Mouse (Mus musculus): Measurements from ENCODE around the gene Slc1a3. TPM values are rescaled to one million over a fixed set of nuclear protein-coding genes. Genes with fewer than 3 reads are reported as not detected.

Slc1a3 gene
- polyA plus RNA-seq, 1 experiment from 2014 or later = 18.3 TPM

GRCm38 (mm10) chr15:8605538-8606188, 104.9 kb downstream of the Slc1a3 start:
- no peak overlapping the region for H3K27ac ChIP-seq (ENCODE audit: low read length)
- WGBS = 53% methylated on average over 6 of the region's 6 CpGs

DNA sequence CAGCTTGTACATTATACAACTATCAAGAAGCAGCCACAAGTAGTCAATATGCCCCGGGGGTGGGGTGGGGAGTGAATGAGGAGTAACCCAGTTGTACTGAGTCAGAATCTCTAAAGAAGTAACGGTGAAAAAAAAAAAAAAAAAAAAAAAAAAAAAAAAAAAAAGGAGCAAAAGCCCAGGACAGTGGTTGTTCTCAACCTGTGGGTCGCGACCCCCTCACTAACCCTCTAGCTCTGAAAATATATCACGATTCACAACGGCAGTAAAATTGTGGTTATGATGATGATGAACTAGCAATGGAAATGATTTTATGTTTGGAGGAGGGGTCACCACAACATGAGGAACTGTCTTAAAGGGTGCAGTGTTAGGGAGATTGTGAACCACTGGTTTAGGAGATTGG, 108.2 kb downstream of the Slc1a3 start:
- no peak overlapping the region for H3K4me3 ChIP-seq (ENCODE audit: low read depth, low read length)
- H3K27ac ChIP-seq (ENCODE audit: low read length) = no peak overlapping the region
- H3K4me2 ChIP-seq (replicated peaks; ENCODE audit: low read depth, low read length) = no peak overlapping the region
- H3K36me3 ChIP-seq (ENCODE audit: control insufficient read depth, insufficient read depth, low read length) = no peaks in the 10 kb centered on the region
- H3K27me3 ChIP-seq (ENCODE audit: control insufficient read depth, insufficient read depth, low read length) = no peaks in the 10 kb centered on the region
- H3K9ac ChIP-seq (replicated peaks; ENCODE audit: low read depth, low read length) = no peak overlapping the region
- ATAC-seq (ENCODE audit: insufficient number of reproducible peaks, insufficient read depth, low FRiP score, low read depth) = no peak
- H3K4me1 ChIP-seq (ENCODE audit: control insufficient read depth, insufficient read depth, low read length) = no peaks in the 10 kb centered on the region
- 85% methylated on average over 6 of the region's 6 CpGs for WGBS
- H3K9me3 ChIP-seq (ENCODE audit: control insufficient read depth, low read depth, low read length) = no peaks in the 10 kb centered on the region

More at GRCm38 (mm10) chr15:8605538-8606188, 104.9 kb downstream of the Slc1a3 start:
- no peak overlapping the region for H3K4me3 ChIP-seq (ENCODE audit: low read depth, low read length)
- H3K9ac ChIP-seq (replicated peaks; ENCODE audit: low read depth, low read length) = no peak overlapping the region
- H3K27me3 ChIP-seq (ENCODE audit: control insufficient read depth, insufficient read depth, low read length) = no peaks in the 10 kb centered on the region
- H3K4me2 ChIP-seq (replicated peaks; ENCODE audit: low read depth, low read length) = no peak overlapping the region
- H3K9me3 ChIP-seq (ENCODE audit: control insufficient read depth, low read depth, low read length) = no peaks in the 10 kb centered on the region
- H3K4me1 ChIP-seq (ENCODE audit: control insufficient read depth, insufficient read depth, low read length) = no peaks in the 10 kb centered on the region
- ATAC-seq (ENCODE audit: insufficient number of reproducible peaks, insufficient read depth, low FRiP score, low read depth) = no peak
- no peaks in the 10 kb centered on the region for H3K36me3 ChIP-seq (ENCODE audit: control insufficient read depth, insufficient read depth, low read length)

DNA sequence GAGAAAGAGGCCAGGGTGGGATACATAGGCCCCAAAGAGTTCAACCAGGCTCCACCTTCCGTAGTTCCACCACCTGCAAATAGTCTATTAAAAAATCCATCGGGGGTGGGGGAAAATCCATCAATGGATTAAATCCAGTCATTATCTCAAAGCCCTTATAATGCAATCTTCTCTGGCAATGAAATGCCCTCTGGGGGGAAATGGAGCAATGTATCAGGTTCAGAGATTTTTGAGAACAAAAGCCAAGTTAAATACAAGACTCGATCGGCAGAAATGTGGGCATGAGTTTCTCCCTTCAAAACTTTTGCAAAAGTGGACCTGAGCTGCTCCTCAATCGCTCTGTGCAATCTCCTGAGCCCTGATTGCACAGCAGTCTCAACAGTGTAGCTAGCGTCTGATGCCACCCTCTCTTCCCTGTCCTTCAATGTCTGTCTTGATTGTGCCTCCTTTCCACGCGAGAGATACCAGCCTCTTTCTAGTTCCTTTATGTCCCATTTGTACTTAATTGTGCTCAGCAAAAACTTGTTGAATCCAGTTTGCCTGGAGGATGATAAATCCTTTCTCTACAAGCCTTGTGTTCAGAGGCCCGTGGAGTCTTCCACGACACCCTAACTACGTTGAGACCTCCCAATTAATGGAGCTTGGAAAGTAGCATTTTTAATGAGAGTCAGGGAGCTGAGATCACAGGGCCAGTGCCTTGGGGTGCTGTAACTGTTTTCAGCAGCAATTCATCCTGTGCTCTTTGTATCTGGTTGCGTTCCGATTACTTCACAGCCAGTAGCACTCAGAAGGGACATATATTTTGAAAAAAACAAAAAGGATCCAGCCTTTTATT, 109.0 kb downstream of the Slc1a3 start:
- Histone ChIP-seq H3K4me2 (replicated peaks; ENCODE audit: low read depth, low read length) (no peak overlapping the region), H3K4me1 (ENCODE audit: control insufficient read depth, insufficient read depth, low read length) (no peaks in the 10 kb centered on the region), H3K27me3 (ENCODE audit: control insufficient read depth, insufficient read depth, low read length) (no peaks in the 10 kb centered on the region), H3K27ac (ENCODE audit: low read length) (no peak overlapping the region), H3K4me3 (ENCODE audit: low read depth, low read length) (no peak overlapping the region), H3K36me3 (ENCODE audit: control insufficient read depth, insufficient read depth, low read length) (no peaks in the 10 kb centered on the region), H3K9ac (replicated peaks; ENCODE audit: low read depth, low read length) (no peak overlapping the region), H3K9me3 (ENCODE audit: control insufficient read depth, low read depth, low read length) (no peaks in the 10 kb centered on the region)
- ATAC-seq (ENCODE audit: insufficient number of reproducible peaks, insufficient read depth, low FRiP score, low read depth) = no peak
- 85% methylated on average over 13 of the region's 13 CpGs for WGBS

DNA sequence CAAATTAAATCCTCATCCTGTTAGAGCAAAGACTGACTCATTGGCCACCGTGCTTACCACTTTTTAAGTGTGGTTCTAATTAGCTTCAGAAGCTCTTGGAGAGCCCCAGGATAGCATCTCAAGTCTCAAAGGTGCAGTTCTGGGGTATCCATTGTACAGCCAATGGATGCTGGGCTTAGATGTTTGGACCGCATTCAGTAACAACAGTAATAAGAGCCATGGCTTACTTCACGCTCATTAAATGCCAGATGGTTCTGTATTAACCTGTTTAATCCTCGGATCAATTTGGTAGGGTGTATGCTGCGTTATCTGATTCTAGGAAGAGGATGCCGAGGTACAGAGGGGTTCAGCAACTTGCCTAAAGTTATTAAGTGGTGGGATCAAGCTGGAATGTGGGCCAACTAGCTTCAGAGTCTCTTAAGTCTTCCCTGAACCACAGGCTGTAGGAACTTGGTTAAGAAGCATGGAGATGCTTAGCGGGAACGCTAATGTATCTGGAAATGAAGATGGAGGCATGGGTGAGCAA, 114.1 kb downstream of the Slc1a3 start:
- H3K9ac ChIP-seq (replicated peaks; ENCODE audit: low read depth, low read length) = no peak overlapping the region
- H3K4me3 ChIP-seq (ENCODE audit: low read depth, low read length) = no peak overlapping the region
- ATAC-seq (ENCODE audit: insufficient number of reproducible peaks, insufficient read depth, low FRiP score, low read depth) = no peak
- H3K4me1 ChIP-seq (ENCODE audit: control insufficient read depth, insufficient read depth, low read length) = no peaks in the 10 kb centered on the region
- H3K9me3 ChIP-seq (ENCODE audit: control insufficient read depth, low read depth, low read length) = no peaks in the 10 kb centered on the region
- no peak overlapping the region for H3K27ac ChIP-seq (ENCODE audit: low read length)
- WGBS = 86% methylated on average over 8 of the region's 8 CpGs
- no peaks in the 10 kb centered on the region for H3K36me3 ChIP-seq (ENCODE audit: control insufficient read depth, insufficient read depth, low read length)
- H3K4me2 ChIP-seq (replicated peaks; ENCODE audit: low read depth, low read length) = no peak overlapping the region
- no peaks in the 10 kb centered on the region for H3K27me3 ChIP-seq (ENCODE audit: control insufficient read depth, insufficient read depth, low read length)

DNA sequence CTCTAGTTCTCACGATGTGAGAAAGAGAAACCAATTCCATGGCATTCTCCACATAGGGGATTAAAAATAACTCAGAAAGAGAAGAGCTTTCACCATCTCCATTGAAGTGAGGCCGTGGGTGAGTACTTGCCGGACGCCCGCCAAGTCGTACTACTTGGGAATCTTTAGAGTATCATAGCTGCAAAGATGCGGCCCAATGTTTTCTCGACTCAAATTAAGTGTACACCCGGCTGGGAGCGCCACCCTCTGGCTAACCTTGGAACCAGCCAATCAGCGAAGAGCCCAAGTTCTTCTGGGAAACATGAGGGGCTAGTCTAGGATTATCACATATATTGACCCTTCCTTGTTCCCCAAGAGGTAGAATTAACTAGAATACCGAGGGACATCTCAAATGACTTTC, 115.3 kb downstream of the Slc1a3 start:
- no peak overlapping the region for H3K4me3 ChIP-seq (ENCODE audit: low read depth, low read length)
- H3K27ac ChIP-seq (ENCODE audit: low read length) = no peak overlapping the region
- ATAC-seq (ENCODE audit: insufficient number of reproducible peaks, insufficient read depth, low FRiP score, low read depth) = no peak
- no peaks in the 10 kb centered on the region for H3K27me3 ChIP-seq (ENCODE audit: control insufficient read depth, insufficient read depth, low read length)
- H3K9me3 ChIP-seq (ENCODE audit: control insufficient read depth, low read depth, low read length) = no peaks in the 10 kb centered on the region
- WGBS = 77% methylated on average over 12 of the region's 12 CpGs
- H3K4me1 ChIP-seq (ENCODE audit: control insufficient read depth, insufficient read depth, low read length) = no peaks in the 10 kb centered on the region
- H3K36me3 ChIP-seq (ENCODE audit: control insufficient read depth, insufficient read depth, low read length) = no peaks in the 10 kb centered on the region
- H3K4me2 ChIP-seq (replicated peaks; ENCODE audit: low read depth, low read length) = no peak overlapping the region
- H3K9ac ChIP-seq (replicated peaks; ENCODE audit: low read depth, low read length) = no peak overlapping the region

DNA sequence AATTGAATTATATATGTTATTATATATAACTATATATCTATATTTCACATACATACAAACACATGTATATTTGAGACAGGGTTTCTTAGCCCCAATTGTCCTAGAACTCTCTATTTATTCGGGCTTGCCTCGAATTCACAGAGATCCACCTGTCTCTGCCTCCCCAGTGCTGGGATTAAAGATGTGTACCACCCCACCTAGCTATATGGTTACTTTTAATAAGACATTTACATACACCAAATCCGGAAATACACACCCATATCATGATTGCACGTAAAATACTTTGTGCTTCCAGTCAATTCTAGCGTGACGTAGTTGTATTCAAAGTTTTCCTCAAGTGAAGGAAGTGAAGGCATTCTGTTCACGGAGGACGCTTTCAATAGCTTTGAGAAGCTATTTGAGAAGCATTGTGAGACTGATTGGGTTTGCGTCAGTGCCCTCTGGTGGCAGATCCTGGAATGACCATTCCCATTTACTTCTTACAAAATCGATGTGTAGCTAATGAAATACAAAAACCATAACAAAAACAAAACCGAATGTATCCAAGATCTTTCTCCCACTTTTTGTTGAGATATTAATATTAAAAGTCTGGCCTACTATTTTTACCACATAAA, 121.0 kb downstream of the Slc1a3 start:
- Histone ChIP-seq H3K4me2 (replicated peaks; ENCODE audit: low read depth, low read length) (no peak overlapping the region), H3K4me3 (ENCODE audit: low read depth, low read length) (no peak overlapping the region)
- no peak for ATAC-seq (ENCODE audit: insufficient number of reproducible peaks, insufficient read depth, low FRiP score, low read depth)

DNA sequence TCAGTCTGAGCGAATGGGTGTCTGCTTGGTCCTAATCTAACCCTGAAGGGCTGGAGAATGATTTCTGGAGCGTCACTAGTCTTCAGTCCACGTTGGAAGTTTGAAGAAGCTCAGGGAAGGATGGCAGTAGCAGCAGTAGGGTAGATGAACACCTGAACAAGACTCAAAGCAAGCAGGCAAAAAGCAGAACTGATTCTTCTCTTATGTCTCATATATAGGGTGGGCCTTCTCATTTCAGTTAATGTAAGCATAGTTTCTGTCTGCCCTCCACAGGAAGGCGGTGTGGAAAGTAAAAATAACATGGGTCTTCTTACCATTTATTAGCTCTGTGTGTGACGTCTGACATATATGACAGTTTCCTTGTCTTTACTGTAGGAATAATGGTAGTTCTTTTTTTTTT, 122.5 kb downstream of the Slc1a3 start:
- H3K27ac ChIP-seq (ENCODE audit: low read length) = no peak overlapping the region
- H3K9me3 ChIP-seq (ENCODE audit: control insufficient read depth, low read depth, low read length) = no peaks in the 10 kb centered on the region

More for the DNA sequence above, 121.0 kb downstream of the Slc1a3 start:
- no peak overlapping the region for H3K9ac ChIP-seq (replicated peaks; ENCODE audit: low read depth, low read length)
- H3K4me1 ChIP-seq (ENCODE audit: control insufficient read depth, insufficient read depth, low read length) = no peaks in the 10 kb centered on the region
- WGBS = 22% methylated on average over 11 of the region's 11 CpGs
- H3K27me3 ChIP-seq (ENCODE audit: control insufficient read depth, insufficient read depth, low read length) = no peaks in the 10 kb centered on the region
- H3K36me3 ChIP-seq (ENCODE audit: control insufficient read depth, insufficient read depth, low read length) = no peaks in the 10 kb centered on the region
- H3K9me3 ChIP-seq (ENCODE audit: control insufficient read depth, low read depth, low read length) = no peaks in the 10 kb centered on the region
- no peak overlapping the region for H3K27ac ChIP-seq (ENCODE audit: low read length)

DNA sequence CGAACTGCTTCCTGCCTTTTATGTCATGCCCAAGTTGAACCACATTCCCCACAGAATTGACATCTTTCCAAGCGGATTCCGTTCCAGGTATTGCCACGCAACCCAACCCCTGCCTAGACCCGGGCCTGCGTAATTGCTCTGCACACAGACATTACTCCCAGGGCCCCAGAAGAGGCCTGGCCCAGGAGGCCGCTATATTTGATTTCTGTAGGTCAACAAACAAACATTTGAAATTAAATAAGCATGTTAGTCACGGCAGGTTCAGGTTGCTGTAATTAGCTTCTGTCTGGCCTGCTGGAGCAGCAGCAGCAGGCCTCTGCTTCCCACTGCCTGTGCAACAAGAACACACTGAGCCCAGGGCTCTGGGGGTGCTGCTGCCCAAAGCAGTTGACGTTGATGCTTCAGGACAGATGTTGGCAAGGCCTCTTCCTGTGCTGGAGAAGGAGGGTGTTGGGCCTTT, 123.7 kb downstream of the Slc1a3 start:
- Histone ChIP-seq H3K27me3 (ENCODE audit: control insufficient read depth, insufficient read depth, low read length) (no peaks in the 10 kb centered on the region), H3K4me3 (ENCODE audit: low read depth, low read length) (no peak overlapping the region), H3K36me3 (ENCODE audit: control insufficient read depth, insufficient read depth, low read length) (no peaks in the 10 kb centered on the region), H3K4me1 (ENCODE audit: control insufficient read depth, insufficient read depth, low read length) (no peaks in the 10 kb centered on the region), H3K4me2 (replicated peaks; ENCODE audit: low read depth, low read length) (no peak overlapping the region), H3K9me3 (ENCODE audit: control insufficient read depth, low read depth, low read length) (no peaks in the 10 kb centered on the region), H3K27ac (ENCODE audit: low read length) (no peak overlapping the region), H3K9ac (replicated peaks; ENCODE audit: low read depth, low read length) (no peak overlapping the region)
- WGBS = 72% methylated on average over 9 of the region's 9 CpGs
- ATAC-seq (ENCODE audit: insufficient number of reproducible peaks, insufficient read depth, low FRiP score, low read depth) = no peak

More for the DNA sequence above, 122.5 kb downstream of the Slc1a3 start:
- Histone ChIP-seq H3K27me3 (ENCODE audit: control insufficient read depth, insufficient read depth, low read length) (no peaks in the 10 kb centered on the region), H3K36me3 (ENCODE audit: control insufficient read depth, insufficient read depth, low read length) (no peaks in the 10 kb centered on the region), H3K9ac (replicated peaks; ENCODE audit: low read depth, low read length) (no peak overlapping the region), H3K4me3 (ENCODE audit: low read depth, low read length) (no peak overlapping the region), H3K4me2 (replicated peaks; ENCODE audit: low read depth, low read length) (no peak overlapping the region), H3K4me1 (ENCODE audit: control insufficient read depth, insufficient read depth, low read length) (no peaks in the 10 kb centered on the region)
- 89% methylated on average over 5 of the region's 5 CpGs for WGBS
- no peak for ATAC-seq (ENCODE audit: insufficient number of reproducible peaks, insufficient read depth, low FRiP score, low read depth)
